Mouse (Mus musculus) small intestine, adult 2 months (tissue): ENCODE measurements around the gene Ints5.

Experiments used
- CTCF ChIP-seq: fragments of 200-500 bp; IDR thresholded peaks from 2 replicates; pipeline ENCODE4 v1.5.1; 2012; ENCODE audit warnings: low read depth, mild to moderate bottlenecking, control low read depth, inconsistent platforms, low read length, moderate library complexity, mixed read lengths; ENCODE audit not compliant: insufficient replicate concordance, insufficient read length; ENCODE audit errors: extremely low read depth
- POLR2A ChIP-seq: fragments of 200-500 bp; IDR thresholded peaks from 2 replicates; pipeline ENCODE4 v1.6.1; 2012; ENCODE audit warnings: low read depth, mild to moderate bottlenecking, control low read depth, inconsistent platforms, low read length, moderate library complexity

DNA sequence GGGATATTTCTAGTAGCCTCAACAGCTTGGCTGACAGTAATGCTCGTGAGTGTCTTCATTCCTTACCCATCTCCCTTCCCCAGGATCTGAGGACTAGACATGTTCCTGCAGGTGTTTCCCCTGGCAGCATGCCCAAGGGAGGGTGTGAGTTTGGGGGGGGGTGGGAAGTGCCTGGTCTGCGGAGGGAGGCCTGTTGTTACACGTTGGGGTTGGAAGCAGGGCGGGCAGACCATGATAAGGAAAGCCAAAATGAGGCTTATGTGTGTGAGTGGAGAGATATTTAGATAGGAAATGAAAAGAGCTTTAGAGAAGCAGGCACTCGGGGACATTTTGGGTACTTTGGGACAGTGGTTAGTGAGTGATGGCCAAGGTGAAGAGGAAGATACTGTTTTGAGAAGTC lies 51.3 kb downstream of the Ints5 start:
- no peak for TF ChIP-seq CTCF
- TF ChIP-seq POLR2A = no peak
